Mouse (Mus musculus) fat pad, adult 2 months (tissue): Measurements from ENCODE around the gene Ngrn.

Source experiments
- DNase-seq: peaks from one replicate; pipeline ENCODE4 v3.0.0-alpha.2; 2011; ENCODE audit warnings: low read depth, low spot score; ENCODE audit errors: extremely low read depth

Gene Ngrn

GRCm38 (mm10) chr7:80260625-80261371 lies at the start of gene Ngrn:
TSS of gene Ngrn (plus strand) at chr7:80261215.
- no peak for DNase-seq

GRCm38 (mm10) chr7:80213604-80214003 lies 47.4 kb upstream of the Ngrn start:
- no peak for DNase-seq

- DNase-seq = no peak
These were observed 46.6 kb upstream of the Ngrn start for GRCm38 (mm10) chr7:80214459-80214858.

GRCm38 (mm10) chr7:80215398-80215797 lies 45.6 kb upstream of the Ngrn start:
- DNase-seq = no peak

GRCm38 (mm10) chr7:80216566-80216965 lies 44.4 kb upstream of the Ngrn start:
- DNase-seq = no peak

- no peak for DNase-seq
These were observed 42.3 kb upstream of the Ngrn start for GRCm38 (mm10) chr7:80218666-80219065.

- no peak for DNase-seq
These were observed 40.7 kb upstream of the Ngrn start for GRCm38 (mm10) chr7:80220237-80220797.

GRCm38 (mm10) chr7:80221179-80221750 lies 39.8 kb upstream of the Ngrn start:
- no peak for DNase-seq

- no peak for DNase-seq
These were observed 34.0 kb upstream of the Ngrn start for GRCm38 (mm10) chr7:80227065-80227464.

- DNase-seq = no peak
These were observed 30.8 kb upstream of the Ngrn start for GRCm38 (mm10) chr7:80230196-80230595.

GRCm38 (mm10) chr7:80231971-80232488 lies 29.0 kb upstream of the Ngrn start:
- no peak for DNase-seq

GRCm38 (mm10) chr7:80232489-80233029 lies 28.5 kb upstream of the Ngrn start, which contains the start of the genes Cib1 and Gdpgp1:
TSS of gene Cib1 (minus strand) at chr7:80232813.
TSS of gene Gdpgp1 (plus strand) at chr7:80232865.
- DNase-seq = no peak

- DNase-seq = no peak
These were observed 27.2 kb upstream of the Ngrn start for GRCm38 (mm10) chr7:80233799-80234198.

- DNase-seq = no peak
These were observed 22.5 kb upstream of the Ngrn start for GRCm38 (mm10) chr7:80238542-80238941.

GRCm38 (mm10) chr7:80241661-80242060 lies 19.4 kb upstream of the Ngrn start:
- no peak for DNase-seq

- DNase-seq = no peak
These were observed 16.2 kb upstream of the Ngrn start for GRCm38 (mm10) chr7:80244851-80245250.

GRCm38 (mm10) chr7:80246148-80246721 lies 14.8 kb upstream of the Ngrn start, which contains the start of gene Ttll13:
TSS of gene Ttll13 (plus strand) at chr7:80246376.
- DNase-seq = peak; percentile 56

- no peak for DNase-seq
These were observed 14.2 kb upstream of the Ngrn start for GRCm38 (mm10) chr7:80246859-80247258.

GRCm38 (mm10) chr7:80252437-80252836 lies 8.6 kb upstream of the Ngrn start:
- DNase-seq = no peak

GRCm38 (mm10) chr7:80252886-80253285 lies 8.1 kb upstream of the Ngrn start:
- DNase-seq = no peak

- no peak for DNase-seq
These were observed 5.0 kb upstream of the Ngrn start for GRCm38 (mm10) chr7:80255981-80256380.
